Mouse (Mus musculus) midbrain, embryonic 13.5 days (tissue): ENCODE data around the gene Ap1s3. TPM values are rescaled to one million over a fixed set of nuclear protein-coding genes. Genes with fewer than 3 reads are reported as not detected.

ENCODE experiments used
- ATAC-seq: fragments of 200-750 bp; cut with Nextera tagmentation; 2 replicates; pipeline ENCODE4 v1.8.0; 2017; ENCODE audit warnings: mild to moderate bottlenecking, moderate TSS enrichment, moderate library complexity
- H3K27ac ChIP-seq: fragments of 300-500 bp; sonication (generic); 2 replicates; pipeline ENCODE4 v1.5.1; 2015; ENCODE audit warnings: inconsistent platforms, mild to moderate bottlenecking, moderate library complexity
- H3K27me3 ChIP-seq: fragments of 300-500 bp; sonication (generic); 2 replicates; pipeline ENCODE4 v1.6.1; 2015; ENCODE audit warnings: mild to moderate bottlenecking, inconsistent platforms
- H3K36me3 ChIP-seq: fragments of 300-500 bp; sonication (generic); 2 replicates; pipeline ENCODE4 v1.6.1; 2015; ENCODE audit warnings: mild to moderate bottlenecking, inconsistent platforms
- H3K4me1 ChIP-seq: fragments of 300-500 bp; sonication (generic); replicated peaks from 2 replicates; pipeline ENCODE4 v1.6.1; 2015; ENCODE audit warnings: inconsistent platforms
- H3K4me2 ChIP-seq: fragments of 300-500 bp; sonication (generic); replicated peaks from 2 replicates; pipeline ENCODE4 v1.6.1; 2015; ENCODE audit warnings: moderate library complexity, mild to moderate bottlenecking, inconsistent platforms
- H3K4me3 ChIP-seq: fragments of 300-500 bp; sonication (generic); replicated peaks from 2 replicates; pipeline ENCODE4 v1.5.1; 2015; ENCODE audit warnings: mild to moderate bottlenecking, inconsistent platforms
- H3K9ac ChIP-seq: fragments of 300-500 bp; sonication (generic); replicated peaks from 2 replicates; pipeline ENCODE4 v1.6.1; 2015; ENCODE audit warnings: mild to moderate bottlenecking, inconsistent platforms
- H3K9me3 ChIP-seq: fragments of 300-500 bp; sonication (generic); 2 replicates; pipeline ENCODE4 v1.6.1; 2016; ENCODE audit warnings: mild to moderate bottlenecking, inconsistent platforms
- WGBS: fragments of 180-500 bp; shearing (Covaris S2); methylation state at CpG from one replicate; pipeline ENCODE4 v1.1.7; 2015; 5-methylcytosine and 5-hydroxymethylcytosine counted together
- polyA plus RNA-seq: library from polyadenylated mRNA; unstranded; fragments of >200 nt; fragmentation: Nextera tagmentation; extraction: Ambion mirVana; gene quantifications from 2 replicates; pipeline ENCODE4 v1.2.1, GENCODE M21; 2015

Gene Ap1s3
- polyA plus RNA-seq, result 0.15 TPM in 1 of 2 replicates, not detected in the other

DNA sequence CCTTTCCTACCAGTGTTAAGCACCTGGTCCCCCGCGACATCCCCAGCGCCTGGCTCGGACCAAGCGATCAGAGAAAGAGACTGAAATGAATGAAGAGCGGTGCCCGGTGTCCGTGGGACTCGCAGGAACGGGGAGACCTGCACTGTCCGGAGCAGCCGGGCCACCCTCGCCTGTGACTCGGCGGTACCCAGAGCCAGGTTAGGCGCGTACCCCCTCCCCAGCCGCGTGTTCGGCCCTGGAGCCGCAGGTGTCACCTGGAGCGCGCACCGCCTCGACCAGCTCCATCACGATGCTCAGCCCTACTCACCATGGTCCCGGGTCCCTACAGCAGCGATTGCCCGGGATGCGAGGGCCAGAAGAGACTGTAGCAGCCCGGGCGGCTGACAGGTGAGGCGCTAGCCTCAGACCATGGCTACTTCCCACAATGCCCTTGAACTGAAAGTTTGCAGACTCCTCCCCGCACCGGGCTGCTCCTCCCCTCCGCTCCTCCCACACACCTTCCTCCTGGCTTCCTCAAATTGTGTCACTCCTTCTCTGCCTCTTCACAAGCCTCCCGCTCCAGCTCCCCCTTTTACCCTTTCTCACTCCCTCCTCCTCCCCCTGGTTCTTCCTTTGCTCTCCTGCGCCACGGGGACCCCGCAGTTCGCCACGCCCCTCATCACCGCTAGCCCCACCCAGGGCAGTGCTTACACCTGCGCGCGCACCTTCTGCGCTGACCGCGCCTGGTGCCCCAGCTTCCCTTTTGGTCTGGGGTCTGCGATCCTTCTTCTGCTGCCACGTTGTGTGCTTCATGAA, at the start of gene Ap1s3:
Ap1s3 (minus strand) TSS at position 430 of the 795 bp plus-strand sequence.
- under 1% methylated on average over 46 of the region's 51 CpGs for WGBS
- Histone ChIP-seq H3K4me2 (peak within 1 kb of the TSS; percentile 100), H3K9me3 (no peaks in the 10 kb centered on the region), H3K27me3 (peaks cover 41% of the 10 kb centered on the region), H3K9ac (peak within 1 kb of the TSS; percentile 55), H3K36me3 (no peaks in the 10 kb centered on the region), H3K27ac (no peak within 1 kb of the TSS), H3K4me3 (peak within 1 kb of the TSS; percentile 63), H3K4me1 (peaks cover 16% of the 10 kb centered on the region)
- ATAC-seq, result peak; percentile 91

DNA sequence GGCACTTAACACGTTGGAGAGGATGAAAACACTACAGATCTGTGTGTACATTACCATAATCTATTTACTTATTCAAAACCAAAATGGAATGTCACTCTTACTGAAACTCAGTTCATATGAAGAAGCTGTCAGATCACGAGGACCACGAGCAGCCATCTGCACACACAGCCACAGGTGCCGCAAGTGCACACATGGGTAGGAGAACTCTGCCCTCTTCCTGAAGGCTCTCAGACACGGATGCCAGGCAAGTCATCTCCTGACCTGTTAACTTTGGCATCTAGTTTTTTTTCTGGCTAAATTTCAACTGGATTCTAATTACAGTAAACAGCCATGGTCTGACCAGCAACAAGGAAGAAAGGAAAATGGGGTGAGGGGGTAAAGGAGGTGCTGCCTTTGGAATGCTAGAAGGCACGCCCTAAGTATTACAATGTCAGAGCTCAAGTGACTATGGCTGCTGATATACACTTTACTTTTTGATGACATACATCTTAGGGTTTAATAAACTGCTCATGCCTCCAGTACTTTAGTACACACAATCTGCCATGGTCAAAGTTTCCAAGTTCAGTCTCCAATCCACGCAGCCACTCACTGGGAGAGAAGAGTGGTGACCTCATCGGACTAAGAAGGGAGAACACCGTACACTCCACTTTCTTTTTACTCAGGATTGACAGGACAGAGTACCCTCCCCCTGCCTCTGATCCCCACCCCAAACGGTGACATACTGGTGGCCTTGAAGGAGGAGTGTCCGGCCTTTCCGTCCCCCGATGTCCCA, 42.6 kb upstream of the Ap1s3 start:
- H3K4me3 ChIP-seq, result no peak overlapping the region
- H3K9ac ChIP-seq, result no peak overlapping the region
- H3K9me3 ChIP-seq, result no peaks in the 10 kb centered on the region
- 87% methylated on average over 13 of the region's 13 CpGs for WGBS
- peaks cover 30% of the 10 kb centered on the region for H3K36me3 ChIP-seq
- no peak overlapping the region for H3K4me2 ChIP-seq
- H3K27me3 ChIP-seq, result no peaks in the 10 kb centered on the region
- no peak overlapping the region for H3K27ac ChIP-seq
- H3K4me1 ChIP-seq, result peaks cover 10% of the 10 kb centered on the region
- no peak for ATAC-seq

DNA sequence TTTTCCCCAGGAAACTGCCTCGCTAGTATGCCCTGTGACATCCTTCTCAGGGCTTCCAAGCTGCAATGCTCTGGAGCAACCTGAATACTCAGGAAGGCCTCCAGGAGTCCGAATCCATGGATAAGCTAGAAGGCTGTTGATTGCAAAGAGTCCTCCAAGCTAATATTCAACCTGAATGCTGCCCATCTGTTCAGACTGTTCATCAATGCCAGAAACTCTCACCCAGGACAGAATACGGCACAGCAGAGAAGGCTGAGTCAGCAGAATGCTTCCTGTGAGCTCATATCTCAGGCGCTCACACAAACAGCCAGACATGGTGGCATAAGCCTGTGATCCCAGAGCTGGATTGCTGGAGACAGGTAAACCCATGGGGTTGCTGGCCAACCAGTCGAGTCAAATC, 41.3 kb upstream of the Ap1s3 start:
- Histone ChIP-seq H3K27me3 (no peaks in the 10 kb centered on the region), H3K27ac (no peak overlapping the region), H3K9me3 (no peaks in the 10 kb centered on the region), H3K4me2 (no peak overlapping the region), H3K9ac (no peak overlapping the region), H3K36me3 (peaks cover 35% of the 10 kb centered on the region), H3K4me1 (peaks cover 10% of the 10 kb centered on the region), H3K4me3 (no peak overlapping the region)
- 95% methylated on average over 5 of the region's 5 CpGs for WGBS
- ATAC-seq, result no peak

DNA sequence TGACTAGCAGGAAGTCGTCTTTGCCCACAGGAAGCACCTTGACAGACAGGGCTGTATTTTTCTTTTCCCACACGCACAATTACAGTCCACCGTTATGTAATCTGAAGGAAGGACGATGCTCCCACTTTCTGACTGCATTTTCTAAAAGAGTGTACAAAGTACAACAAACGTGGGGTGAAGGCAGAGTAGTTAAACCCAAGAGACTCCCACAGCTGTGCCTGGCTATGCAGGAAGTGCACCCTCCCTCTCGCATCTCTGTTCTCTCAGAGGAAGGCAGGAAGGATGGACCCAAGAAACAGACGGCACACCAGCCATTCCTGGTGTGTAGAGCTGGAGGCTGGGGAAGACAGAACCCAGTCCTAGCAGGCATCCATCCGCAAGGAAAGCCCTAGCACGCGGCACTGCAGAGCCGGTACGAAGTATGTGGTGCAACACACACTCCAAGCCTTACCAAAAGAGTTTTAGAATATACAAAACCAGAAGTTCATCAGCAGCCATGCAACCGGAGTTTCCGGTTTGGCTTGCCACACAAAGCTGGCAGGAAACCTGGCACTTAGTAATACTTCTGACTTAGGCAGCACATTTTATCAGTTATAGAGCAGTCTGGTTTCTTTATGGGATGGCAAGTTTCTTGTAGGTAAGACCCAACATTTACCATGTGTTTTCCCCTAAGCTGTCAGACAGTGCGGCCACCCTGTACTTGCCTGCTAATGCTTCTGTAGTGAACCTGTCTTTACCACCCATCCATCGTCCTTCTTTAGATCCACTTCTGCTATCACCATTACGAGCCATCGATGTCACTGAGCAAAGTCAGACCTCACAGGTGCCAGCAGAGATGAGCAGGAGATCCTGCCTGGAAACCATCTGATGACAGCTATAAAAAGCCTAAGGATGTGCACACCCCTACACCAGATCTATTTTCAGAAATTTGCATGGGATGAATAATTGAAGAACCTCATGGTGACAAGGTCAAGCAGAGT, 39.7 kb upstream of the Ap1s3 start:
- 87% methylated on average over 18 of the region's 18 CpGs for WGBS
- Histone ChIP-seq H3K27ac (no peak overlapping the region; the same call in 1 of the 2 replicates), H3K4me3 (no peak overlapping the region), H3K9me3 (no peaks in the 10 kb centered on the region), H3K27me3 (no peaks in the 10 kb centered on the region), H3K9ac (no peak overlapping the region), H3K36me3 (peaks cover 47% of the 10 kb centered on the region), H3K4me1 (peaks cover 10% of the 10 kb centered on the region), H3K4me2 (no peak overlapping the region)
- no peak for ATAC-seq

DNA sequence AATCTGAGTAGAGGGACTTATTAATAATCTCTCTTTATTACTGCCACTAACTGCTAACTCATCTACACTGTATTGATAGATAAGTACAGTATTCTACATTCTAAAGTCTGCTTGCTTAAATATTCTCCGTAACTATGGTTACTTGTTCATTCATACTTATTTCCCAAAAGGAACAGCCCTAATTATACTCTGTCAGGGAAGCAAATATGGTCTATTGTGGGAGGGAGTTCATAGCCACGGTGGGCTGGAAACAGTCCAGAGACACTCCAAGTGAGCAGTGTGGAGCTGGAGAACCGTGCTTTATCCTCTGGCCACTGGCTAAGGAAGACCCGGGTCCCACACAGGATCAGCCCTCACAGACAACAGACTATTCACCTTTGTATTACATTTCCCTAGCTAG, 38.9 kb upstream of the Ap1s3 start:
- Histone ChIP-seq H3K4me1 (peaks cover 10% of the 10 kb centered on the region), H3K4me3 (no peak overlapping the region), H3K27me3 (no peaks in the 10 kb centered on the region), H3K27ac (no peak overlapping the region; the same call in 1 of the 2 replicates), H3K4me2 (no peak overlapping the region), H3K9me3 (no peaks in the 10 kb centered on the region), H3K9ac (no peak overlapping the region), H3K36me3 (peaks cover 54% of the 10 kb centered on the region)
- no peak for ATAC-seq
- WGBS, result 66% methylated on average over 4 of the region's 4 CpGs

DNA sequence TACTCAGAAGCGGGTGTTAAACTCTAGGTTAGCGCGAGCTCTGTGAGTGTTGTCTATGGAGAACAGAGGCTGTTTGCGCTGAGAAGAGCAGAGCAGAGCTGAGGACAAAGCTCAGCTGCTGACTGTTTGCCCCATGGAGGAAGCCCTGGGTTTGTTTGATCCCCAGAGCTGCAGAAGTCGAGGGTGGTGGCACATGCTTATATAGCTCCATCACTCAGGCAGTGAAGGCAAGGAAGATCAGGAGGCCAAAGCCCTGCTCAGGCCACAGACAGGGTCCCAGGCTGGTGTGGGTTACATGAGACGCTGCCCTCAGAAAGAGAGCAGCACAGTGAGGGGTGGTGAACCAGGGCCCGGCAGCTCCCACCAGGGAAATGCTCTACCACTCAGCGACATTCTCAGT, 38.4 kb upstream of the Ap1s3 start:
- H3K4me1 ChIP-seq, result peaks cover 10% of the 10 kb centered on the region
- H3K4me2 ChIP-seq, result no peak overlapping the region
- H3K4me3 ChIP-seq, result no peak overlapping the region
- WGBS, result 80% methylated on average over 8 of the region's 8 CpGs
- no peaks in the 10 kb centered on the region for H3K27me3 ChIP-seq
- 0 out of 2 replicates have a peak overlapping the region, but pooled peaks have one; percentile 39 for H3K27ac ChIP-seq
- no peak for ATAC-seq
- no peaks in the 10 kb centered on the region for H3K9me3 ChIP-seq
- H3K36me3 ChIP-seq, result peaks cover 57% of the 10 kb centered on the region
- no peak overlapping the region for H3K9ac ChIP-seq

DNA sequence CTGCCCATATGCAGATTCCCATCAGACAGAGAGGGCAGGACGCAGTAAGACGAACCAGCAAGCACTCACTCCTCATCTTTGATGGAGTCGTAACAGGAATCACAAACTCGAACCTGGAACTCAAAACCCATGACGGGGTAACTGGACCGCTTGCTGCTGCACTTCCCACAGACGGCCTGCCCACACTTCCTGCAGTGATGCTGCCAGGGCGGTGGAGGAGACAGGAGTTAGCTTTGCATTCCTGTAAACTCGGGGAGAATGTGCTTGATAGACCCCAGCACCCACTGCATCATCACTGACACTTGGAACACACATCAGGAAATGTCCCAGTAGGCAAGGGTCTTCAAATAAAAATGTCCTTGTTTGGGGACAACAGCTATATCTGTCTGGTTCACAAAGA, 35.6 kb upstream of the Ap1s3 start:
- 90% methylated on average over 9 of the region's 9 CpGs for WGBS
- Histone ChIP-seq H3K36me3 (peaks cover 55% of the 10 kb centered on the region), H3K9me3 (no peaks in the 10 kb centered on the region), H3K27me3 (no peaks in the 10 kb centered on the region), H3K27ac (no peak overlapping the region), H3K9ac (no peak overlapping the region), H3K4me3 (no peak overlapping the region), H3K4me2 (no peak overlapping the region), H3K4me1 (peaks cover 10% of the 10 kb centered on the region)
- ATAC-seq, result no peak

DNA sequence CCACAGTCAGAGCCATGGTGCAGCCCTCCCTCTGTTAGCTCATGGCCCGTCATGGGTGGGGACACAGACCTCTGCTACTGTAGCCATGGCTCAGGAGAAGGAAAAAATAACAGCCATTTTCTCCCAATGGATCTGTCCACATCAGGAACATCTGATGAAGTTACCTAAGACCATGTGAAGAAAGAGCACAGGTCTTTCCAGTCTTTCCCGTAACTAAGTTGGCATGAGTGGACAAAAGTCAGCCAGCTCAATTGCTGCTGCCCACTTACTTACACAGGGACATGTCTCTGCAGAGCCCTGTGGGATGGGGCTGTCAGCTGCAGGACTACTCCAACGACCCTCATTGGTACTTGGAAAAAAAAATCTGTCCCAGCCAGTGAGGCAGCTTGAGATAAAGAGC, 34.9 kb upstream of the Ap1s3 start:
- Histone ChIP-seq H3K9me3 (no peaks in the 10 kb centered on the region), H3K36me3 (peaks cover 55% of the 10 kb centered on the region), H3K4me1 (peaks cover 10% of the 10 kb centered on the region), H3K4me3 (no peak overlapping the region), H3K4me2 (no peak overlapping the region), H3K27me3 (no peaks in the 10 kb centered on the region), H3K9ac (no peak overlapping the region), H3K27ac (no peak overlapping the region)
- WGBS, result 90% methylated on average over 3 of the region's 3 CpGs
- no peak for ATAC-seq

DNA sequence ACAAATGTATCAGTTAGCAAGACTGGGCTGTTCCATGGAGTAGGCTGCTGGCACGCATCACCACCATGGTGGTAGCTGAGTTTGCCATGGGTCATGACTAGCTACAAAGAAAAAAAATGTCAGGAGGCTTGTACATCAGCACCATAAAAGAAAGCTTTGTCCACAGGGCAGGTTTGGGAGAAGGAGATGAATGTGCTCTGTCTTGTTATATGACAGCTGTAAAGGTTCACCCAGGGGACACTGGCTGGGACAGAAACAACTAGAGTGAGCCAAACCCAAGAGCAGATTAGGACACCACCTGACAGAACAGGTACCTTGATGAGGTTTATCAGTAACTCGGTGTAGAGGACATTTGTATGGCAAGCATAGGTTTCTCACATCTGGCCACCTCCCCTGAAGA, 32.9 kb upstream of the Ap1s3 start:
- H3K4me2 ChIP-seq, result no peak overlapping the region
- no peak for ATAC-seq
- no peaks in the 10 kb centered on the region for H3K4me1 ChIP-seq
- H3K27me3 ChIP-seq, result no peaks in the 10 kb centered on the region
- no peak overlapping the region for H3K9ac ChIP-seq
- 99% methylated on average over 2 of the region's 2 CpGs for WGBS
- no peak overlapping the region for H3K27ac ChIP-seq
- no peak overlapping the region for H3K4me3 ChIP-seq
- H3K9me3 ChIP-seq, result no peaks in the 10 kb centered on the region
- H3K36me3 ChIP-seq, result peaks cover 53% of the 10 kb centered on the region

DNA sequence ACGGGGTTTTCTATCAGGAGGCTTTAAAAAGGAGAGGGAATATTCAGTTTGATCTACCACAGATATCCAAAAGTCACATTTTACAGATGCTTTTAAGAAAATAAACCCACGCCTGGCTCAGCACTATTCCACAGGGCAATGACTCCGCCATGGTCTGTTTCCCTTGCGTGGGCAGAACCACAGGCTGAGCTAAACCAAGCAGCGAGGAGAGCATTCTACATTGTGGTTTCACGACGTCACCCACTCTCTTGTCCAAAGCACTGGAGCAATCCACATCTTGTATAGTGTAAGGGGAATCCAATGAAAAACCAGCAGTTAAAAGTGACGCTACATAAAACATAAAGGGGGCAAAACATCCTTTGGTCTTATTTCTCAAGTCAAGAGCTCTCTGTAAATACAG, 31.7 kb upstream of the Ap1s3 start:
- no peaks in the 10 kb centered on the region for H3K9me3 ChIP-seq
- H3K27me3 ChIP-seq, result no peaks in the 10 kb centered on the region
- no peak for ATAC-seq
- WGBS, result 90% methylated on average over 8 of the region's 8 CpGs
- no peak overlapping the region for H3K4me3 ChIP-seq
- no peak overlapping the region for H3K9ac ChIP-seq
- peaks cover 45% of the 10 kb centered on the region for H3K36me3 ChIP-seq
- H3K4me1 ChIP-seq, result no peaks in the 10 kb centered on the region
- no peak overlapping the region for H3K4me2 ChIP-seq
- H3K27ac ChIP-seq, result no peak overlapping the region

DNA sequence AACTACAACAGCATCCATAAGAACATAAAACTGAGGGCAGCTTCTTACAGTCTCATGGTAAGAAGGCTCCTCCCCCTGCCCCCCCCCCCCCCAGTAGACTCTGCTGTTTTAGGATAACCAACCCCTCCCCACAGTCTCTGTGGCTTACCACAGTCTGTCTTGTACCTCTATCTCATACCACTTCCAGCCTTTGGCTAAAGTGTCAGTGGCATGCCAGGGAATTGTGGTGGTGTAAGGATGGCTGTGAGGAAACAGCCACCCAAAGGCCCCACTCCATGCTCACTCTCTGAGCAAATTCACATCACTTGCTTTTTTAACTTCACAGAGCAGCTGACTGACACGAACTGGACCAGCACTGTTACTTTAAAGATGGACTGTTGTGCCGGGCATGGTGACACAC, 26.7 kb upstream of the Ap1s3 start:
- Histone ChIP-seq H3K27me3 (no peaks in the 10 kb centered on the region), H3K36me3 (0 out of 2 replicates have a peak, but pooled peaks cover 10% of the 10 kb centered on the region), H3K9ac (no peak overlapping the region), H3K27ac (no peak overlapping the region), H3K4me2 (no peak overlapping the region), H3K4me1 (peaks cover 13% of the 10 kb centered on the region), H3K4me3 (no peak overlapping the region), H3K9me3 (no peaks in the 10 kb centered on the region)
- 81% methylated on average over 2 of the region's 2 CpGs for WGBS
- ATAC-seq, result no peak
